Mouse (Mus musculus) G1E (cell line): Measurements from ENCODE around the gene Ntrk1.

Source experiments
- CTCF ChIP-seq: IDR thresholded peaks from 2 replicates; pipeline ENCODE4 v1.5.1; 2012; ENCODE audit warnings: low read depth, low read length, inconsistent platforms, mixed read lengths
- GATA1 ChIP-seq: IDR thresholded peaks from 2 replicates; pipeline ENCODE4 v1.6.1; 2012; ENCODE audit warnings: borderline replicate concordance, low read length, inconsistent platforms, mixed read lengths

DNA sequence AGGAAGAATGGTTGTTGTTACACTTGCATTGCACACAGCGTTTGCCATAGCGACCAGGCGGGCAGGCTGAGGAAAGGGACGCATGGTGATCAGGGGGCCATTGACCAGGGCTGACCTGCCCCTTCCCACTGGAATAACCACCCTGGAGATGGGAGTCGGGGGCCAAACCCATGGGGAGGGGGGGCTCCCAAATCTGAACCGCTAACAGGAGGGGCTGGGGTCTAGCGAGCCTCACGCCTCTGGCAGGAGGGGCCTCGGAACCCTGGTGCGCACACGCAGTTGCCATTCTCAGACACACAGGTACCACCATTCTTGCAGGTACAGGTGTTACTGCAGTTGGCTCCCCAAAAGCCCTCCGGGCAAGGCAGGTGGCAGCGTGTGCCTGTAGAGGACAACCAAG lies 41.1 kb downstream of the Ntrk1 start:
- no peak for TF ChIP-seq CTCF
- TF ChIP-seq GATA1: no peak
